Mouse (Mus musculus): ENCODE results near the gene Cdk1.

DNA sequence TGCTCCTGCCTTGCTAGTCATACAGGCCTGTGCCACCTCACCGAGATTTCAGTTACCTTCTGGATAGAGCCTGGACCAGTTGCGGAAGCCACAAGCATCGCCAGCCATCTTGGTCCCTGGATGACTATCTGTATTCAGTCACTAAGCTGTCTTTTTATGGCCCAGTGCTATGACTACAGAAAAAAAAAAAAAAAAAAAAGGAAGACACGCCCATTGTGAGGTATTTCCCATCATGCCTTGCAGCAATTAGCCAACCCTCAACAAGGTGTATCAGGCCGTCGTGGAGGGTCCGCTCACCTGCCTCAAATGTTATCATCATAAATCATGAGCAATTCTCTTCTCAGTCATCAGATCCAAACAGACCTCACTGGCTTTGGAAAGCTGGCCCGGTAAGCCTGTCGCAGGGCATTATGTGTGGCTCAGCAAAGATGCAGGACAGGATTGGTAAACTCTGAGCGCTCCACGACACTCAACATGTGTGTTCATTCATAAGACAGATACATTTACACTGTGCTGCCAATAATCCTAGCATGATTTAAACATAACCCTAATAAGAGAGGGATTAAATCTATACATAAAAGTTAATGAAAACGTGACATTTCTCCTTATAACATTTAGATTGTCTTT, 24.6 kb downstream of the Cdk1 start:
- TF ChIP-seq CTCF (IDR thresholded peaks at IDR 0.05; ENCODE audit: control insufficient read depth, insufficient read depth, low read length), result no peak
- no peak for TF ChIP-seq POLR2A (IDR thresholded peaks at IDR 0.05; ENCODE audit: borderline replicate concordance, control insufficient read depth, low read depth, low read length)
